Mouse (Mus musculus): ENCODE data around the gene Nkap.
"Not testable (repeated sequence)": the region's sequence is repeated elsewhere in the genome, so short reads cannot be mapped to it uniquely, and the experiment has no call there.

Gene Nkap

GRCm38 (mm10) chrX:37157839-37158238 is 31.2 kb downstream of the Nkap start:
- DNase-seq (ENCODE audit: low read depth, low spot score): peak; percentile 12

- no peak for DNase-seq (ENCODE audit: low read depth, low spot score)
Measured at GRCm38 (mm10) chrX:37161169-37161568, 34.6 kb downstream of the Nkap start.

GRCm38 (mm10) chrX:37163115-37163514 is 36.5 kb downstream of the Nkap start:
- DNase-seq (ENCODE audit: low read depth, low spot score): no peak

- DNase-seq (ENCODE audit: low read depth, low spot score): peak; percentile 56
Measured at GRCm38 (mm10) chrX:37167085-37167484, 40.5 kb downstream of the Nkap start.

GRCm38 (mm10) chrX:37168742-37169141 is 42.1 kb downstream of the Nkap start, which contains the start of gene Akap14:
Gene Akap14, minus strand, starts transcription at chrX:37168842.
- DNase-seq (ENCODE audit: low read depth, low spot score): no peak

- not testable (repeated sequence) for DNase-seq (ENCODE audit: low read depth, low spot score)
Measured at GRCm38 (mm10) chrX:37184401-37184800, 57.8 kb downstream of the Nkap start.

GRCm38 (mm10) chrX:37190755-37191104 is 64.1 kb downstream of the Nkap start:
- no peak for DNase-seq (ENCODE audit: low read depth, low spot score)

GRCm38 (mm10) chrX:37191105-37191743 is 64.6 kb downstream of the Nkap start, which contains the start of the genes Ndufa1 and Rnf113a1:
Gene Ndufa1, minus strand, starts transcription at chrX:37191163.
Gene Rnf113a1, plus strand, starts transcription at chrX:37191245.
- DNase-seq (ENCODE audit: low read depth, low spot score): peak; percentile 82

GRCm38 (mm10) chrX:37191744-37192379 is 65.3 kb downstream of the Nkap start:
- peak; percentile 63 for DNase-seq (ENCODE audit: low read depth, low spot score)

GRCm38 (mm10) chrX:37198676-37199075 is 72.1 kb downstream of the Nkap start:
- no peak for DNase-seq (ENCODE audit: low read depth, low spot score)

Data from A20 (cell line).